Mouse (Mus musculus) right cerebral cortex, postnatal 10 days (tissue): ENCODE results near the gene Bcl11b.

Source experiments
- DNase-seq, 2 experiments: peaks; one replicate each; pipeline ENCODE4 v3.0.0; 2021; ENCODE audit warnings: low spot score in 2 of 2

The Bcl11b gene

DNA sequence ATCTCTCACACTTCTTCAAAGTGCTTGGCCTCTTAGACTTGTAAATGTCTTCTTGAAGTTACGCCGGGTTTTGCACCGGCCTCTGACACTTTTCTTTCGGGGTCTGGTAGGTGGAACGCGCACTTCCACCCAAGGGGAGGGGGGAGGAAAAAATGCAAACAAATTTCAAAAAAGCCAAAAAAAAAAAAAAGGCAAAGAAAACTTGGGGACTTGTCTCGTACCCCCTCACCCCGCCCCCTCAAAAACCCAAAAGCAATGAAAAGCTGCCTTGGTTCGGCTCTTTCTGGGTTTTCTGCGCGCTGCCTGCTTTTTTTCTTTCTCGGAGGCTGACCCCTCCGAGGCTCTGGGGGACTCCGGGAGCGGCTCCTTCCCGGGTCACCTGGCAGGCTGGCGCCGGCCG, at the start of gene Bcl11b:
Gene Bcl11b, minus strand, starts transcription at position 120 of the 400 bp plus-strand sequence.
- DNase-seq, result no peak

DNA sequence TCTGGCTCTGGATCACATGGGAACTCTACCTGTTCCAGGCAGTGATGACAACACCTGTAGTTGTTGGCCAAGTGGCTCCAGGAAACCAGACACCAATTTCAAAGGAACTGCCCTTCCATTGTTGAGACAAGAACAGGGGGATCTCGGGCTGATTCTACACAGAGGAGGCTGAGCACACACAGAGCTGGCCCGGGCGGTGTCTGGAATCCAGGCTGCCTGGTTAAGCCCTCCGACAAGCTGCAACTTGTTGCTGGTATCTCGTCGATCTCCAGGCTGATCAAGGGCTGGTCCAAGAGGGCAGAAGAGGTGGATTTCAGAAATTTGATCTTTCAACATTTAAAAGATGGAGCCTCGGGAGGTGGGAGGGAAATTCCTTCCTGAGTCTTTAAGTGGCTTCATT, 47.6 kb upstream of the Bcl11b start:
- DNase-seq, result no peak

DNA sequence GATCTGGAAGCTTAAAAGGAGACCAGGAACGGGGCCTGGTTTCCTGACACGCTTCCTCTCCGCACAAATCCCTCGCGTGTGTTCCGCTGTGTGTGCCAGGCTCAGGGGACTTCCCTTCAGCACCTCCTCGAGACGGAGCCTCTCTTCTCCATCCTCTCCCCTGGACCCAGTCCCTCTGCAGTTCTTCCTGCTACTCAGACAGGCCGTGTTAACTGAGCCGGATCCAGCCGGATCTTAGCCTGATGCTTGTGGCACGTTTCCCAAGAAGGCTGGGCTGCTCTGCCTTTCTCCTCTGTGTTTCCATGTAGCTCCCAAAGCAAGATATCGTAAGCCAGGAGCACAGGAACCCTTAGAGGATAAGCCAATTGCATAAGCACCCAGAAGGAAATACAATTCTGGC, 46.2 kb upstream of the Bcl11b start:
- peak; percentile 60 to 64 for DNase-seq

DNA sequence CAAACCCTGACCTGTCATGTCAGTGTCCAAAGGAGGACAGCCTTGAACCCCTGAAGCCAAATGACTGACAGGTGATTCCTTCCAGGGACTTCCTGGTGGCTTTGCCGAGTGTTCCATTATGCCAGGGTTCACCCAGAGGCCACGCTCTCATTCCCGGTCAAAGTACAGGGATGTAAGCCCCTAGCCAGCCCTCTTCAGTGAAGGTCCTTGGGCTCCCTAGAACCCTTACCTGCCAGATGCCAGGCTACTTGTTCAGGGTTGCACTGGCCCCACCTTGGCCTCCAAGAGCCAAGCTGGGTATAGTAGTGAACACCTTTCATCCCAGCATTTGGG, 38.8 kb upstream of the Bcl11b start:
- DNase-seq, result no peak

DNA sequence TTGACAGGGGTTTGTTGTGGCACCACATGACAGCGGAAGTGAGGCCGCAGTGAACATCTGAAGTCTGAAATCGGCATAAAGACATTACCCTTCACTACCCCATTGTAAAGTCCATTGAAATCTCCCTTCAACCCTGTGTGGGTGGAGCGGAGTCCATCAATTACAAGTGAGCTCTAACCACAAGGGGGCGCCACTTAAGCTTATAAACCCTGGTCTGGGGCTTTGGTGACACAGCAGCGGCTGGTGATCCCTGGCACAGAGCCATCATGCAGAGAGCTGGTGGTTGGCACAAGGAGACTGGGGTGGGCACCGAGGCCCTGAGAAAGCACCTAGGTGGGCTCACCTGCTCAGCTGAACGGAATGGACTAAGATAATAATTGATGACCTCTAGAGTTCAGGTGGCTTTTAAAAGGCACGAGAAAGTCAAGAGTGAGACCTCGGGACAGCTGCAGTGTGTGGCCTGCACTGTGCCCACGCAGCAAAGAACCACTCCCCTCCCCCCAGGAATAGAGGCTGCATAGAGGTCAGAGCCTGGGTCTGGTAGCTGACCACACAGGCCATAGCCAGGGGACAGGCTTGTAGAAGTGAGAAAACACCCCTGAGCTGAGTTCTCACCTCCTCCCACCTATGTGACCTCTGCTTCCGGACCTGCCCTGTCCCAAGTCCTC, 38.3 kb upstream of the Bcl11b start:
- peak; percentile 75 to 84 for DNase-seq

DNA sequence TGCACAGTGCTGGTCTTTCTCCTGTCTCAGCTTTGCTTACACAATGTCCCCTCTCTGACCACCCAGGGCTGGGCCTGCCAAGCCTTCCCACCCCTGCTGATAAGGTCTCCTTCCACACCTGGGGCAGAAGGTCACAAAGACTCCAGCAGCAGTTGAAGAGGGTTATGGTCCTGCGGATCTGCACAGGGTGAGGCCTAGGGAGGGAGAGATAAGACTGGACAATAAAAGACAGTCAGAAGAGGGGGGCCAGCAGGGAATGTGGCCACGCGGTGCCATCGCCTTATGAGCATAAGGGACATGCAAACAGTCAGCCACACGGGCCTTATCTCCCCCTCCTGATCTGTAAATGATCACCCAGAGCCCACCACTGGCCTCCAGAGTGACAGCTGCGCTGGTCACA, 34.0 kb upstream of the Bcl11b start:
- DNase-seq, result no peak

DNA sequence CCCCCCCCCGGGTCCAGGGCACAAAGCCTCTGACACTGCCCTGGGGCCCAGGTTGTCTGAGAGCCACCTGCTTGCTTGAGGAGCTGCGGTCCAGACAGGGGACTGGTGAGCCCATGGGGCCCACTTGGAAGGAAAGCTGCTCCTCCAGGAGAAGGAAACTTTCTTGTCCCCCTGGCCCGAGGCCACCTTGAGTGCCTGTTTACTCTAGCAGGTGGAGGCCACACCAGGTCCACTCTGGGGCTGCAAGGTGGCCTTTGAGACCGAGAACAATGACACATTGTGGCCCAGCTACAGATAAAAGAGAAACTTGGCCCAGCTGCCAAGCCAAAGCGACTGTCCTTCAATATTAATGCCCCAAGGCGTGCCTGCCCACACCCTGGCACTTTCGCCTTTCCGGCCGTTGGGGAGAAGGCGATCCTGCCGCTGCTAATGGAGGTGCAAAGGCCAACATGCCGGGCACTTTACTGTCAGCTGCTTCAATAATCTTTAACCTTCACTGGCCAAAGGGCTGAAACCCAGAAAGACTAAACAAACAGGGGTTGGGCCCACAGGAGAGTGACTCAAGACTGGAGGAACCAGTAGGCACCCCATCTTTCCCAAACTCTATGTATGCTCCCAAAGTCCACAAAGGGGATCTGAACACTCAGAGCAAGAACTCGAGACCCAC, 32.1 kb upstream of the Bcl11b start:
- no peak for DNase-seq

DNA sequence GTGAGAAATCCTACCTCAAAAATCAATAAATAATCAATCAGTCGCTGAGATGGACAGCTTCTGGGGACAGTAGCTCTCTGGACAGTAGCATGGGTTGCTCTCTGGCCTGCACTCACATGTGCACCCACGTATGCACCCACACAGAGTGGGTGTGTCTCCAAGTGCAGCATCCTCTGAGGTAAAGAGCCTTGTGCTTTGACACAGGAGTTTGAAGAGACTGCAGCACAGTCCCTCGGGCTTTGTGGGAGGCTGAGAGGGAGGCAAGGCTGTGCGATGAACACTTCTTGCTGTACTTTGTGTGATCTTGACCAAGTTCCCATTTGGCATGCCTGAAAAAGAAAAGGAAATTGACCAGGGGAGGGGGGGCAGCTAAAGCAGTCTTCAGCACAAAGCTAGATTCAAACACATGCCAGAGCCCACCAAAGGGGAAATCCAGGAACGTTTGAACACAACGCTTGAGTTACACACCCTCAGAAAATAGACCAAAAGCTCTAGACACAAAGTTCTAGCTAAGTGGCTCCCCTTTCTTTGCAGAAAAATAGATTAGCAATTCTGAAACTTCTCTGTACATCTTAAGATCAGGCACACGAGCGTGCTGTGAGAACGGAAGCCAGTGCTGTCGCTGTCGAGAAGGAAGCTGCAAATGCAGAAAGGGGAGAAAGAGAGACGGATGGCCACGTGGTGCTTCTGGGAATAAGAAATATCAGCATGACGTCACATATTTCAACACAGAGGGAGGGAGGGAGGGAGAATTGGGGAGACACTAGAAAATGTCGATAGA, 19.6 kb upstream of the Bcl11b start:
- DNase-seq, result no peak

DNA sequence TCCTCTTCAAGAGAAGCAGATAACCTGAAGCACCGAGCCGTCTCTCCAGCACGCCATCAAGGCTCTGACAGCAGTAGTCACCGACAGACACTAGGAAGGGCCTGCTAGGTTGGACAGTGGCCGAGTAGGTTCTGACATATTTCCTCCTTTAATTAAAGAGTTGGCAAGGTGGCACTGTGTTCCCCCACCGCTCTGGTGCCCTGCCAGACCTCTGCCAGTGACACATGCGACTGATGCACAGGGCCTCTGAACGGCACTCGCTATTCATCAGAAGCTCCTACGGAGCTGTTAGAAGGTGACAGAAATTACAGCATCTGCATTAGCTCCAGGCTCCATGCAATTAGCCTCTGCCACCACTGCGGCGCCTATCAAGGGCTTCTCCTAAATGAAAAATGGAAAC, 8.6 kb upstream of the Bcl11b start:
- DNase-seq, result peak in 1 of 2 experiments; percentile 24

DNA sequence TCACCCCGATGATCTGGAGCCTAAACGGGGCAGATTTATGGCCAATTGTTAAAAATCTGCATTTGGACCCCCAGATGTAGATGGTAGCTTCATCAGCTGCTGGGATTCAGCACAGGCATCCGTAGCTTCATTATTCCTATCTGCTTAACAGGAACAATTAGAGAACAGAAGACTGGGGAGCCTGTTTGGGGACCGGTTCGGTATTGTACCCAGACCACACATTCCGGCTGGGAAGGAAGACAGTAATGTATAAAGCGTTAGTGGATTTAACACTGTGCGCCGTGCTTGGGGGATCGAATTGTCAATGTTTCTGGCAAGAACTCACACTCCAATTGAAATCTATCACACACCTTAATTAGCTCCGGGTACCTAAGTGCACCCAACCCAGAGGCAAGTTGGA, 6.9 kb upstream of the Bcl11b start:
- no peak for DNase-seq

DNA sequence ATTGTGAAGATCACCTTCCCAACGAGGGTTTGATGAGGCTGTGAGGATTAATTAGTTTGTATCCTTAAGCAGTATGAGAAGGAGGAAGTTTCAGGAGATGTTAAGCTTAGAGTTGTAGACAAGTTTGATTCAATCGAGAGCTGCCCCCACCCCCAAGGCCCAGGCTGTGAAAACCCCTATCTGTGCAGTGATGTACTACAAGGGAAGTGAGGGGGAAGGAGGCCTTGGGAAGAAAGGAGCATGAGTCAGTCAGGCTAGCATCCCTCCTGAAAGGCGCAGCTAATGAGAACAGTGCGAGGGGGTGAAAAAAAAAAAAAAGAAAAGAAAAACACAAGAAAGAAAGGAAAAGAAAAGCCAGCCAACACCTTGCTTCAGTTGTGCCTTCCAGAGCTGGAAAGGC, 5.8 kb upstream of the Bcl11b start:
- peak in 1 of 2 experiments; percentile 44 for DNase-seq

DNA sequence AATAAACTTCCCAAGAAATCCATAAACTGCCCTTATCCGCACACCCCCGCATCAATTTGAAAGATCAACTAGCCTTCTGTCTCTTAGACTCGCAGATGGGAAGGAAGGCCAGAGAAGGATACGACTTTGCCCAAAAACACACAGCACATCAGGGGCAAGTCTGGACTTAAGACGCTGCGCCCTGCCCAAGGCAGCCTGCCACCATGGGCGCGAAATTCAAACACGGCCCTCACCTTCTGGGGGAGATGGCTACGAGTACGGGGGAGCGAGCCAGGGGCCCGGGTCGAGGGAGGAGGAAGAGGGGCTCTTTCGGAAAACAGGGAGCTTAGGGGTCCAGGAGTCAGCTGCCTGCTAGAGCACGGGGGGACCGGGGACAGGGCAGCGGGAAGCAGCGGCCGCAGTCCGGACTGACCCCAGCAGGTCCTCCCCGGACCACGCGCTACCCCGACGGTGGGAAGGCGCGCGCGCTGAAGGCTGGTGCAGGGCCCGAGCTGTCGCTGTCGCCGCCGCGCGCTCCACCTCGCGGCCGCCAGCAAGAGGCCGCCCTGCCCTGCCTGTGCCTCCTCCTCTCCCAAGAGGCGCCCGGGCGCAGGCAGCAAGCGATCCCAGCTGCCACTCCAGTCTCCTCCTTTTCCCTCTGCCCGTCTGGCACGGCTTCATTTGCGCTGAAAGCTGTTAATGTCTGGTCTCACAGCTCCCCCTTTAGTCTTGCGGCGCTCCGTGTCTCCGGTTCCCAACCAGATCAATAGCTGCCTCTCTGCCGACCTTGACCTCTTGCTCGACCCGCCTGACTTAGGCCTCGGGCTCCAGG, 2.6 kb upstream of the Bcl11b start:
- DNase-seq, result peak; percentile 90 to 91

DNA sequence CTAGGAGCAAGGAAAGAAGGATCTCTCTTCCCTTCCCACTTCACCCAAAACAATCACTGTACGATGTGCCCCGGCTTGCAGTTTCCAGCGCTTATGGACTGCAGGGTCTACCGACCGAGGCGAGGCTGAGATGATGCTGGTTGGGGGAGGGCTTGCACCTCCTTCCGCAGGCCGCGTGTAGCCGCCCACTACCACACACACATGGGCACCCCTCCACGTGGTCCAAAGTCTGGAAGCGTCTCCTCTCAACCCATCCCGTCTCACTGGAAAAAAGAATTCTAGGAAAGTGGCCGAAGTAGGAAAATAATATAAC, 2.0 kb upstream of the Bcl11b start:
- peak in 1 of 2 experiments; percentile 29 for DNase-seq

DNA sequence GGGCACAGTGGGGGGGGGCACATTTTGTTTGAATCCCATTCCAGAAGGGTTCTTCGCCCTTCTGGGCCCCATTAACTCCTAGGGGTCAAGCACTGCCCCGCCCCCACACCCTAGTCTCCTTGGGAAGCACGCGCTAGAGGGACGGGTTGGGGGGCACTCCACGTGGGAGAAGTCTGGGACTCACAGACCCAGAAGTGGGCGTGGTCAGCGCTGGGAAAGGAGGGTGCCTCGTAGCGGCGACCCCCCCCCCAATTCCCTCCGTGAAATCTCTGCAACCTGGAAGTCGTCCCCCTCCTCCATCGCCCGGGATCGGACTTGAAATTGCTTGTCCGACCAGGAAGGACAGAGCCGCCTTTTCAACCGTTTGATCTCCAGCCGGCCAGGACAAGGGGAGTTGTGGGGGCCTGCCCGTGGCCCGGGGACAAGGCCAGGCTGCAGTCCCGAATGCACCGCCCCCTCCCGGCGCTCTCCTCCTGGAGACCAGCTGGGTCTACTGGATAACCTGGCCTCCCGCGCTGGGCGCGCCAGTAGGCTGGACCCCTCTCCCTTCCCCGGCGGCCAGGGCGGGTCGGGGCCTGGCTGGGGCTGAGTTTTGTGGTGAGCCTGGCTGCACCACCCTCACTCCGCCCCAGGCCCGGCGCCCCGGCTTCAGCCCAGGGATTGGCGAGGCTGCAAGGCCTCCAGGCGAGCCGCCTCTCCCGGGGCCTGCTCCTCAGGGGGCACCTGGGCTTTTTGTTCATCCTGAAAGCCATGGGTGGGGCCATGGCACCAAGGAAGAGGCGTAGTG, 1.5 kb upstream of the Bcl11b start:
- peak in 1 of 2 experiments; percentile 36 for DNase-seq

DNA sequence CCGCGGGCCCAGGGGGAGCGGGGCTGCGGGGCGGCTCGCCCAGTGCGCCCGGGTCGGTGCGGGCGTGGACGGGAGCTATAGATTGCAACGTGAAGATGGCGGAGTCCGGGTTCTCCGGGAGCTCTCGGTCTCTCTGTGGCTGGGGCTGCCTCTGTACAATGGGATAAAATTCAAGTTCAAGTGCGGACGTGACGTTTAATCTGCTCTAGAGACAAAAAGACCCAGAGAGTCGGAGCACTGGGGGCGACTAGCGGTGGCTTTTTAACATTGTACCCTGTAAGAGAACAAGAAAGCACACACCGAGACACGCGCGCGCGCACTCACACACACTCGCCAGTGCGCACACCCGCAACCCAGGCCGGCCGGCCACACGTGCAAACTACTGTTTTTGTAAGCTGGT, 526 bp upstream of the Bcl11b start:
- peak; percentile 88 to 91 for DNase-seq

DNA sequence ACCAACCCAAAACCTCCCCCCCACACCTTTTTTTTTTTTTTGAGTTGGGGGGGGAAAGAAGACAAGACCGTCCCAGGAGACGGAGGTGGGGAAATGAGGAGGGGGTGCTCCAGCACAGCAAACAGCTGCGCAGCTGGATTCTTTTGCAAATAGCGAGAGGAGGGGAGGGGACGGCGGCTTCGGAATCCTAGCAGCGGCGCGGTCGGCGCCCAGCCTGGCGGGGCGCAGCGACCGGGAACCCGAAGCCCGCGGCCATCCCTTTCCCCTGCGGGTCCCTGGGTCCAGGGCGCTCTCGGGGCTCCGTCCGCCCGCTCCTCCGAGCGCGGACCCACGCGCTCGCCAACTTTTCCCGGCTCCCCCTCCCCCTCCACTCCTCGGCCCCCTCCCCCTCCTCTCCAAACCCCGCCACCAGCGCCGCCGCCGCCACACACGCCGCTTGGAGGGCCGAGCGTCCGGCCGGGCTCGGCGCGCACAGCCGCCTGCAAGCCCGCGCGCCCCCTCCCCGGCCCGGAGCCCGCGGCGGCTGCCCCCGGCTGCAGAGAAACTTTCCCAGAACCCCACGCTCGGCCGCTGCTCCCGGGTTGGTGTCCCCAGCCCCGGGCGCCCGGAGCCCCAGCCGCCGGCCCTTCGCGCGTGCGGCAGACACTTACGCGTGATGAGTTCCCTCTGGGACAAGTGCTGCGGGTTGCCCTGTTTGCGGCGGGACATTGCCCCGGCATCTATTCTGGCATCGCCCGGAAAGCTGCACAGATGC, 789 bp downstream of the Bcl11b start:
- peak in 1 of 2 experiments; percentile 40 for DNase-seq

DNA sequence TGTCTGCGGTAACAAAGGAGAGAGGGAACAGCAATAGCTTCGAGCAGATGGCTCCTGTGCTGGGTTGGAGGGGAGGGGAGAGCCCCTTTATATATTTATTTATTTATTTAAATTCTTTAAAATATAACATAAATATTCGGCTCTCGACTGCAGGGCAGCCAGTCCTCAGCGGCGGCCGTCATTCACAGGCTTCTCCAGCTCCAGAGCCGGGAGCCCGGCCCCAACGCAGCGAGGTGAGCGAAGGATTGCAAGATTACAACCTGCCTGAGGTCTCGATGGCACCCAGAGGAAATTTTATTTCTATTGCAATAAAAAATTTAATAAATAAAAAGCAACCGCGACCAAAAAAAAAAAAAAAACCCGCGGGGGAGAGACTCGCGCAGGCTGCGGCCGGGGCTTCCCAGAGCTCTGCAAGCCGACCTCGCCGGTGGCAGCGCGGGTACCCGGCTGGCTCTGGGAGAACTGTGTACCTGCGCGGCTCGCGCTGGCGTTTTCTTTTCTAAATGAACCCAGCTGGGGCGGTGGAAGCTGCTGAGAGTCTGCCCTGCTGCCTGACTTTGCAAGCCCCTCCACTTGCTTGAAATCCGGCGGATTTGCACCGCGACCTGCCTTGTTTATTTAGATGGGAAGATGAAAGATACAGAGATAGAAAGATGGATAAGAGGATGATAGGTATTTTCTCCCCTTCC, 1.6 kb downstream of the Bcl11b start:
- peak in 1 of 2 experiments; percentile 36 for DNase-seq

DNA sequence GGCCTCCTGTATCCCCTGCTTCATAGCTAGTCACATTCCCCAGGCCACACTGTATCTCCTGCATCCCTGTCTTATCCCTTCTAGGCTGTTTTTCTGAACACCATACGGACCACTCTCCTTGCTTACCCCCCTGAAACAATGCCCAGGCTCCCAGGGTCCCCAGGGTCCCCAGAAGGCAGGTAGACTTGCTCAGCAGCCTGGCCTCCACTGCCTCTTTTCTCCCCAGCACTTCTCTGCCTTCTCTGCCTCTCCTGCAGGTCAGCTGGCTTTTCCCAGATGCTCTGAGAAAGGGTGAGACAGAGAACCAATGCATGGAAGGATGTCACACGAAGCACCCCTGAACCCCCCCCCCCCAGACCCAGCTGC, 2.7 kb downstream of the Bcl11b start:
- no peak for DNase-seq

DNA sequence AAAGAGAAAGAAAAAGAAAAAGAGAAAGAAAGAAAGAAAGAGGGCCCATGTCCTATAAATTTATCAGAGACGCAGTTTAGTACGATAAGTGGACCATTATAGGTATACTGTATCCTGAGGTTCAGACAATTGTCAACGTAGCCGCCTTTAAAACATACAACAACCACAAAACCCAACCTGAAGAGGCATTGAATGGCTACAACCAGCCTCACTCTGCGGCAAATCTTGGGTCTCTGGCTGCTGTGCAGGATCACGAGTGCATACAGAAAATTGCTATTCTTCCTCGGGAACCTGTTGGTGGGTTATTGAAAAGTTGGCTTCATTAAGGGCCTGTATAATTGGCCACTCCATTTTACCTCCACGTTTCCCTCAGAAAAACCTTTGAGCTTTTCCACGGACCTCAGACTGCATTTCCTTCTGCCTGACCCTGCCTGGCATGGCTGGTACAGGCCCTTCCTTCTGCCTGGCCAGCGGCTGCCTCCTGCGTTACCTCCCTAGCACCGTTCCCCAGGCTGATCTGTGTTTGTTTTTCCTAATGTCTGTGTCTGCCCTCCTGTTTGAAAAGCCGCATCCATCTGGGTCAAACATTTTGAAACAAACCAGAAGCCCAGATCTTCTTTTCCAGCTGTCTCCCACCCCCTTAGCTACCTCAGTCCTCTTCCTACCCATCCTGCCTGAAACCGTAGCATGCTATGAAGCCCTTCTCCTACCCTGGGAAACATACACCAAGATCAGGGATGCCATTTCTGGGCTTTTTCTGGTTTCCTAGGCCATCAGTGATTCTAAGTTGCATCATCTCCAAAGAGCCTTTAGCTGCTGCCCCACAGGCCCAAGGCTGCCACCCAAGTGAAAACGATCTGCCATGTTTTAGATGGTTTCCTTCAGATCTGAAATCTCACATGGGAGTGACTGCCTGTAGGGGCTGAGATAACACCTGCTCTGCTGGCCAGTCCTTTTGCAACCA, 3.4 kb downstream of the Bcl11b start:
- peak; percentile 23 to 24 for DNase-seq
